Mouse (Mus musculus): ENCODE results near the gene Rexo4.

DNA sequence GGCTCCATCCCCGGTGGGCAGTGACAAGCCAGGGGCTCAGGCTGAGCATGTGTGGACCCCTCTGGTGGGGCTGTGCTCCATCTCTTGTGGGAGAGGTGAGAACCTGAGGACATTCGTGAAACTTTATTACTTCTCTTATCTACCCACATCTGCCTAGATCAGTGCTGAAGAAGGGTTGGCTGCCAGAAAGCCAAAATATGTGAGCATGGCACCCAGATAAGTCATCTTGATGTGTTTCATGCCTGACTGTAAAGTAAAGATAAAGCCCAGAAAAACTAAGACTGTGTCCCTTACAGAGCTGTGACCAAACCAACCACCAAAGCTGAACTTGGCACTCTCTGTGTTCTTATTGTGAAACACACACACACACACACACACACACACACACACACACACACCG is 29.8 kb upstream of the Rexo4 start:
- TF ChIP-seq EP300 (IDR thresholded peaks at IDR 0.05; ENCODE audit: low read length) (no peak), POLR2A (IDR thresholded peaks at IDR 0.05; ENCODE audit: low read depth, low read length) (no peak), CTCF (conservative IDR thresholded peaks at IDR 0.05 in 1 of 2, IDR thresholded peaks at IDR 0.05 in 1 of 2; ENCODE audit: low read depth in 2 of 2, low read length in 2 of 2) (no peak), ZMIZ1 (IDR thresholded peaks at IDR 0.05; ENCODE audit: low read depth, low read length) (no peak), HCFC1 (IDR thresholded peaks at IDR 0.05; ENCODE audit: low read depth, low read length) (no peak), USF2 (conservative IDR thresholded peaks at IDR 0.05; ENCODE audit: low read depth, low read length) (no peak), SMC3 (IDR thresholded peaks at IDR 0.05; ENCODE audit: low read depth, low read length) (no peak), CHD1 (IDR thresholded peaks at IDR 0.05; ENCODE audit: low read depth, low read length) (no peak), GABPA (IDR thresholded peaks at IDR 0.05; ENCODE audit: insufficient replicate concordance, low read depth, low read length) (no peak), MEF2A (IDR thresholded peaks at IDR 0.05; ENCODE audit: borderline replicate concordance, low read depth, low read length) (no peak), MAX (IDR thresholded peaks at IDR 0.05; ENCODE audit: low read length) (no peak)

Measured in CH12.LX (cell line).